Mouse (Mus musculus) gastrocnemius, postnatal 4 days (tissue): Measurements from ENCODE around the gene Cactin. TPM values are rescaled to one million over a fixed set of nuclear protein-coding genes. Genes with fewer than 3 reads are reported as not detected.

Experiments
- DNase-seq, 2 experiments: peaks; one replicate each; pipeline ENCODE4 v3.0.0; 2021 to 2022; ENCODE audit warnings: low spot score in 2 of 2, mixed read lengths in 2 of 2
- total RNA-seq, 2 experiments: library from RNA; stranded (reverse); gene quantifications; 2 replicates each; pipeline ENCODE4 v1.2.3; 2021

Cactin gene
- total RNA-seq, 2 experiments from 2014 or later: 17.8 to 18.3 TPM

DNA sequence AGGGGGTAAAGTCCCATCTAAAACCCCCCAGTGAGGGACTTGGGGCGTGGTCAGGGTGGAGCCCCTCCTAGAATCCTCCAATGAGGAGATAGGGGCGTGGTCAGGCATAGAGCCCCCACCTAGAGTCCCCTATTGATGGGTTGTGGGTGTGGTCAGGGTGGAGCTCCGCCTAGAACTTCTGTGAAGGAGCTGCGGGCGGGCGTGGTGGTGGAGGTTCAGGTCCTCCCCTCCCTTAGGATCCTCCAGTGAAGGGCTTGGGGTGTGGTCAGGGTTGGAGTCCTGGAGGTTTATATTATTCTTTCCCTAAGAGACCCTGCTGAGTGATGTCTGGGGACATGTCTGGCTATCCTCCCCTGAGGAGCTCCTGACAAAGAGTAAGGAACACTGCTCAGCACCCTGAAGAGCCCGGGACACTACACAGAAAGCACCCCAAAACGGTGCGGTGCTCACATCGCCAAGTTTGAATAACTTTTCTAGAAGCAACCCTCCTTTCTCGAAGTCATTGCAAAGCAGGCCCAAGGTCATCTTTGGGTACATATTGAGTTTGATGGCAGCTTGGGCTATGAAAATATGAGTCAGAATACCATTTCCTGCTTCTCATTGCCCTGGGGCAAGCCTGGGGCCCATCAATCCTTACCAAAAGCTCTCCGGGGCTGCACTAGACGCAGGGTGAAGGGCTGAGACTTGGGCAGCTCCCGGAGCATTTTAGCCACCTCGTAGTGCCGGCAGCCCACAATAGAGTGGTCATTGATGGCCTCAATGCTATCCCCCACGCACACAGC, 19.8 kb downstream of the Cactin start:
- no peak for DNase-seq

DNA sequence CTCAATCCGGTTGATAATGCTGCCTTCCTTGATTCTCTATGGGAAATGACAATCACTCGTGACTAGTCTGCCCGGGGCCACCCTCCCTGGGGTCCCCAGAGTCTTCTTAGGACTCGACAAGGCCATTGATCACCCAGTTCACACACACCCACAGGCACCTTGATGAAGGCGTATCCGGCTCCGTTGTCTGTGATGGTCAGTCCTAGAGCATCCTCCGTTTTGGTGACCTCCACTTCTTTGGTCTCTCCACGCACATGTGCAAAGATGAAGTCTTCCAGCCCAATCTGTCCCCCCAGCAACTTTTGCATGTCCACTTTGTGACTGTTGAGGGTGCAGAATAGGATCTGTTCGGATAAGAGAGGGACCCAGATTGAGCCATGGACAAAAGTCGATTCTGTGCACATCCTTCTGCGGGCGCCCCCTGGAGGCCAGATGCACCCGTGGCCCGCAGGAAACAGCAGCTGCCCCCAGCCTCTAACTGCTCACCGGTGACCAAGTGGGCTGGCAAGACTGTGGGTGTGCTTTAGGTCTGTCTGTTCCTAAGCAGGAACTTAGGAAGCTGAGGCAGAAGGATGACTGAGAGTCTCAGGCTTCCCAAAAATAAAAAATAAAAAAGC, 20.5 kb downstream of the Cactin start:
- DNase-seq: peak in 1 of 2 experiments; percentile 75

DNA sequence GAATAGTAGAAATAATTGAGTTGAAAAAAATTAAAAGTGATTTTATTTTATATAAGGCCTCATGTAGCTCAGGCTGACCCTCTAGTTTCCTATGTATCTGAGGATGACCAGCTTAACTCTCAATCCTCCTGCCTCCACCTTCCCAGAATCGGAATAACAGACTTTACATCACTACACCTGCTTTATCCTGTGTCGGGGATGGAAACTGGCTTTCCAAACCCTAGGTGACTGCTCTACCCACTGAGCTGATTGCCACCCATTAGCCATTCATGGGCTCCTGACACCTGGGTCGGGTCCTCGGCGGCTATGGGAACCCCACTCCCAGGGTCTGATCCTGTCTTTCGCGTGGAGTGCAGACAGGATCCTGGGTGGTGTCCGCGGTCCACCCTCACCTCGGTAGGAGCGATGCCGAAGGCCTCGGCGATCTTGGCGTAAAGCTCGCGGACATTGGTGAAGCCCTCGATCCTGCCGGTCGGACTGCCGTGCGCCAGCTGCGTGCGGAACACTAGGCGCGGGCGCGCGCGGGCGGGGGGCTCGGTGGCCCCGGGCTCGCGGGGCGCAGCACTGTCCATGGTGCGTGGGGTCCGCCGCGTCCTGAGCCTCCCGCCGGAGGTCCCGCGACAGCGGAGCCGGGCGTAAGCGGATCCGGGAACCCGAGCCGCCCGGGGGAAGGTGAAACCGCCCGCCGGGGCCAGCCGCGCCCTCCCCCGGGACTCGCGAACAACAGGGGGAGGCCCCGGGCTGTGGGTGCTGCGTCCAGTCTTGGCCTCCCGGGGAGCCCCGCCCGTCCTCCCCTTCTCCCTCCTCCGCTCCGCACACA, 22.0 kb downstream of the Cactin start, which contains the start of gene Gipc3:
Gene Gipc3 (minus strand): TSS at position 581 of the 820 bp plus-strand sequence.
- no peak for DNase-seq

DNA sequence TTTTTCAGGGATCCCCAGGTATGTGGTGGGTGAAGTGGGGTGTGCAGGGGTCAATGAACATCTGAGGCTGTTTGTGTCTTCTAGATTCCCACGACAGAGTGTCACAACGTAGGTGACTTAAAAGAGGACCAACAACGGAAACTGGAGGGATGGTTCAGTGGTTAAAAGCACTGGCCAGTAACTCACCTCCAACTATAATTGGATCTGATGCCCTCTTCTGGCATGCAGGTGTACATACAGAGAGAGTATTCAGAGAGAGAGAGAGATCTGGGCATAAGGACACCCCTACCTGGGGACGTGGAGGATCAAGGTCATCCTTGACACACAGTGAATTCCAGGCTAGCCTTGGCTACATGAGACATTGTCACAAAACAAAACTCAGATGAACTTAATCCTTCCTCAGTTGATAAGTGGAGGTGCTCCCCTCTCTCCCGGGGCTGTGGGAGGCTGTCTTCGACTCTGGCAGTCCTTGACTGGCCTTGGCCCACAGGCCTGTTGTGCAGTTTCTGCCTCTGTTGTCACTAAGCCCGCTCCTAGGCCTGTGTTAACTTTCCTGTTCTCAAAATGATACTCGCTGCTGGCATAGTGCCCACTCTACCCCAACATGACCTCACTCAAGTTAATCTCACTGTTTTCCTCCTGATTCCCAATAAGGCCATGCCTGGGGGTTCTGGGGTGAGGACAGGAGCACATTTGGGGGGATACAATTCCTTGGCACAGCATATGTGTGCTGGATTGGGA, 23.7 kb downstream of the Cactin start:
- no peak for DNase-seq

DNA sequence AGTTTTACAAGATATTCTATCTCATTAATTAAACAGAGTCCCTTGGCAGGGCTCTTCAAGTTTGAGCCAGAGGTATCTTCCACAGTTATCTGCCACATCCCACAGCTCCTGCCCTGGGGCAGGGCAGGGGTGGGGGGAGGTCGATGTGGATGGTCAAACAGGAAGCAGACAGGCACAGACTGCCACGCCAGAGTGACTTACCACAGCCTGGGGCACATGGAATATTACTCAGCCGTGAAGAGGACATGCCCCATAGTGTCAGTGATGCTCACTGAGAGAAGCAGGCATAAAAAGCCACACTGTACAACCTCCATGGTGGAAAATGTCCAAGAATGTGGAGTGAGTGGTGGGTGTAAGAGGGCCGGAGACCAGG, 24.2 kb downstream of the Cactin start:
- DNase-seq: no peak

DNA sequence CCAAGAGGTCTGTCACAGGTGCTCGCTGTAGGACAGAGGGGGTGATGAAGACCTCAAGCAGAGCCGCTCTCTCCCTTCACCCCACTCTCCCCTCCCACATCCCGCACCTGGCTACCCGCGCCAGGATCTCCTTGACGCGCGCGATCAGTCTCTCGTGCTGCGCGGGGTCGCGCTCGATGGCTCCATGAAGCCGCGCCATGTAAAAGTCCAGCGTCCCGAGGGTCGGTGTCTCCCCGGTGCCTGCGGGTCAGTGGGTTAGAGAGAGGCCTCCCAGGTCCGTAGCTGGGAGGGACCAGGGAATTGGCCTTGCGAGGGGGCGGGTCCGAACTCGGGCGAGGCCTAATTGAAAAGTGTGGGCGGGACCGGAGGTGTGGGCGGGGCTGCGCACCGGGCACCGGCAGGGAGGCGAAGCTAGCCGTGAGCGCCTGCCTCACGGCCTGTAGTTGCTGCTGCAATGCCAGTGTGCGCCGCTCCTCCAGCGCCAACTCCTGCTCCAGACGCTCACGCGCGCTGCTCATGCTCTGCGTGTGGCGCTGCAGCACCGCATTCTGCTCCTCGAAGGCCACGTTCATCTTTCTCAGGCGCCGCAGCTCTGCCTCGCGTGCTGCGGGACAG, 25.7 kb downstream of the Cactin start:
- DNase-seq: no peak

DNA sequence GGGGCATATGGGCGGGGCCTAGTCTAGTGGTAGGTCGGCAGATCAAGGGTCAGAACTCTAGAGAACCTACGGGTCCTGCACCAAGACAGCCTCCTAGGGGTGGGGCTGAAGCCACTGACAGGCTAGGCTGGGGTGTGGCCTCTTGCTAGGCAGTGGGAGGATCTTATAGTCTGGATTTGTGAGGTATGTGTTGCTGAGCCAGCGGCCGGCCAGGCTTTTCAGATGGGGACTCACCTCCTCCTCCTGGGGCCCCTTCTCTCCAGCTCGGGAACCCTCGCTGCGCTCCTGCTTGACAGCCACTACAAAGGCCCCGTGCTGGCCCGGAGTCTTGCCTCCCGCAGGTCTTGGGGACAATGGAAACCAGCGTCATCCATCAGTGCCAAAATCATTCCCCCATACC, 28.2 kb downstream of the Cactin start:
- no peak for DNase-seq

DNA sequence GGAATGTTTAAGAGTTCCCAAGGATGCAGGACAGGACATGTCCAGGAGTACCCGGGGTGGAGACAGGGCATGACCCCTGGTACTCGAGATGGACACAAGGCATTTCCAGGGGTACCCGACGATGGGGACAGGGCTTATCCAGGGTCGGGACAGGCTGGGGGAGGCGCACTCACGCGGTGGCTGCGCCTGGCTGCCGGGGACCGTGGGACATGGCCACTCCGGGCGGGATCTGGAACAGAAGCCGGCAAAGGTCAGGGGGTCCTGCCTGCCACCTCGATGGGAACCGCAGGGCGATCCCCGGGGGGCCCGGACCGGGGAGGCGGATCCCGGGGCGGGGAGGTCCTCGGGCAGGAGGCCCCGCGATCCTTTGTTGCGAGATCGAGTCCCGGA, 29.1 kb downstream of the Cactin start:
- no peak for DNase-seq

DNA sequence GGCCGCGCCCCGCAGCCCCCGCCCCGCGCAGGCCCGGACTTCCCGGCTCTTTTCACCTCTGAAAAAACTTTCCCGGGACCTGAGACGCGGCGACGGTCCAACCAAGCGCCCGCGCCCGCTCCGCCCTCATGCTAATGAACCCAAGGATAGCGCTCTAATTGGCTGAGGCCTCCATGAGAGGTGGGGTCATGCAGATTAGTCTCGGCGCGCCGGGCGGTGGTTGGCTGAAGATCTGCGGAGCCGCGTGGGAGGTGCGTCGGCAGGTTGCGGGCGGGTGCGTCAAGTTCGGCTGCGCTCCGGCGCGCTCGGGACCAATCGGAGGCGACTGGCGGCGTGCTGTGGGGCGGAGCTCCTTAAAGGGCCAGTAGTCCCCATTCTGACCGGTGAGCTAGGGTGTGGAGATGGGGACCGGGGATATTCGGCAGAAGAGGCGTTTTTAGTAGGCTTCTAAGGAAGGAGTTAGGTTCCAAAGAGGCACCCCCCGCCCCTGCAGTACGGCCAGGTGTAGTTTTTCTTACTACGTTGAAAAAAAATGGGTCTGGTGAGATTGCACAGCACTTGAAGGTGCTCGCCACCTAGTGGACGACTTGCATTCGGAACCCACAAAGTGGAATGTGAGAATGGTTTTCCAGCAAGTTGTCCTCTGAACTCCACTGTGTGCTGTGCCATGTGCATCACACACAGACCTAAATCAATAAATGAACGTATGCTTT, 29.6 kb downstream of the Cactin start, which contains the start of gene Hmg20b:
Gene Hmg20b (minus strand): TSS at position 130 of the 713 bp plus-strand sequence.
- peak; percentile 98 to 99 for DNase-seq

DNA sequence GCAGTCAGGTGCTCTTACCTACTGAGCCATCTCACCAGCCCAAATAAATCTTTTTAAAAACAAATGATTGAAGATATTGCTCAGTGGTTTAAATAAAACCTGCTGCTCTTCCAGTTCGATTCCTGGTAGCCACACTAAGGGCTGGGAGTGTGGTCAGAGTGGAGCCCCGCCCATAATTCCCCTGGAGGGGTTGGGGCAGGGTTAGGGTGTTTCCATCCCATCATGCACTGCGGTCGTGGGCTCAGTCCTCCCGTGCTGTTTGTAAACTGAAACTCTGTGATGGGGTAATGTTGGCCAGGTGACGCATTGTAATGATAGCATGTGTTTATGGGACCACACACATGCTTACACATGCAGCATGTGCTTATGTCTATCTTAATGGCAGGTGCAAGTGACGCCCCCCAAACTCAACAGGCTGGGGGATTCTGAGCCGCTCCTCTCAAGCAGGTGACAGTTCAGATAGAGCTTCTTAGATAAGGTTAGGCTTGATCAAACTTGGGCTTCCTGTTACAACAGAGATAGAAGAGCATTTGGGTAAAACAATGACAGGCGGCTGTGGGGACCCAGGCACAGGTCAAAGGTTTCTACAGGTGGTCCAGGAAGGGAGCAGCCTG, 30.9 kb downstream of the Cactin start:
- no peak for DNase-seq

DNA sequence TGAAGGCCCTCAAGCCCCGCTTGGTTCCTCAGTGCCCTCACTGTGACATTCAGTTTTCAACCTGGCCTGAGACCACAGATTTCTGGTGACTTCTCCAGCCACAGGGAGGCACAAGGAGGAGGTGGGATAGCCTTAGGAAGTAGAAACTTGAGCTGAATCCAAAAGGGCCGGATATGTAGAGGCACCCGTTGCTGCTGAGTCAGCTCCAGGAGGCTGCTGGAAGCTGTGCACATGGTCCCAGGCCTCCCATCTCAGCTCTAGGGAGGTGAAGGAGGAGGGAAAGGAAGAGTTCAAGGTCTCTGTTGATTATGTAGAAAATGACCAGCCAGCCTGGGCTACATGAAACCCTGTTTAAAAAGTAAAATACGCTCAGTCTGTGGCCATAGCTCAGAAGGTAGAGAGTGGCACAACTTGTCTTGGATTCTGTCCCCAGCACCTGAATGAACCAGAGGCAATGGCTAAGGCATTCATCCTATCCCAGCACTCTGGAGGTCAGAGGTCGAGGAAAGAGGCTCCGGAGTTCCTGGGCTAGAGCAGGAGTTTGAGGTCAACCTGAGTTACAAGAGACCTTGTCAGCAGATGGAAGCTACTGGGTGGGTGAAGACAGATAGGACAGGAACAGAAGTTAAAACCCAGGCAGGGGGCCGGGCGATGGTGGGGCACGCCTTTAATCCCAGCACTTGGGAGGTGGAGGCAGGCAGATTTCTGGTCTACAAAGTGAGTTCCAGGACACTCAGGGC, 34.0 kb downstream of the Cactin start:
- DNase-seq: no peak

DNA sequence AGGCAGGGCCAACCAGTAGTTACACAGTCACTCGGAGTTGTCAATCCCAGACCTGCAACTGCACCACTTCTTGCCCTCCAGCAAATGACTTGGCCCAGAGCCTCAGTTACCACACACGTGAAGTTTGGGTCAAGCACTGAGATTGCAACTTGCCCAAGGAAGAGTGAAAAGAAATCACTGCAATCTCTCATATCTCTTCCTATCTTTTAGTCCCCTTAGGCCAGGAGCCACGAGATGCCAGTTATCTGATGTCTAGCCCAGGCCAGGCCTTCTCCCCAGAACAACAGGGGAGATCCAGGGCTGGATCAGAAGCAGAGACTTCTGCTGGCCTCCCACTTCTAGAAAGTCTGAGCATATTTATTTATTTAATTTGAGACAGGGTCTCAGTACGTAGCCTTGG, 34.6 kb downstream of the Cactin start:
- no peak for DNase-seq

DNA sequence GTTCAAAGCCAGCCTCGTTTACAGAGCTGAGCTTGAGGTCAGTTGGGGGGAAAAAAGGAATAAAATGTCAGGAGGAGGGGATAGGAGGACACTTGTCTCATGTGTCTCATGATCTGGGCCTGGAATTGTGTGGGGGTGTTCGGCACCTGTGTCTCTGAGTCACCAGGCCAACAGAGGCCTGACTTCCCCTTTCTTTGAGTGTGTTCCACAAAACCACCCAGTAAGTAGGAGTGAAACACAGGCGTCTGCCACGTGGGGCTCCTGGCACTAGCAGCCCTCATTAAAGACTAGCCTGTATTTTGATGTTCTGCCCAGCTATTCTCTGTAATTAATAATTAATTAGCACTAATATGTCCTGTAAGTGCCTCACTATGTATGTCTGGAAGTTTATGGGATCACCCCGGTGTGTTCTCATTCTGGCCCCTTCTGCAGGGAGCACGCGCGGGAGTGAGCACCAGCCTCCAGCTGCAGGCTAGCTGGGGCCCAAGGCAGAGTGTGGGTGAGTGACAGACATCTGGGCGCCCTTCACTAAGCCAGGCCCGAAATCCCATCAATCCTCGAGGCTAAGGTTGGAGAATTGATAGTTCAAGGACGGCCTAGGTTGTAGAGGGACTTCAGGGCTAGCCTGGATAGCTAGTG, 35.6 kb downstream of the Cactin start:
- no peak for DNase-seq

DNA sequence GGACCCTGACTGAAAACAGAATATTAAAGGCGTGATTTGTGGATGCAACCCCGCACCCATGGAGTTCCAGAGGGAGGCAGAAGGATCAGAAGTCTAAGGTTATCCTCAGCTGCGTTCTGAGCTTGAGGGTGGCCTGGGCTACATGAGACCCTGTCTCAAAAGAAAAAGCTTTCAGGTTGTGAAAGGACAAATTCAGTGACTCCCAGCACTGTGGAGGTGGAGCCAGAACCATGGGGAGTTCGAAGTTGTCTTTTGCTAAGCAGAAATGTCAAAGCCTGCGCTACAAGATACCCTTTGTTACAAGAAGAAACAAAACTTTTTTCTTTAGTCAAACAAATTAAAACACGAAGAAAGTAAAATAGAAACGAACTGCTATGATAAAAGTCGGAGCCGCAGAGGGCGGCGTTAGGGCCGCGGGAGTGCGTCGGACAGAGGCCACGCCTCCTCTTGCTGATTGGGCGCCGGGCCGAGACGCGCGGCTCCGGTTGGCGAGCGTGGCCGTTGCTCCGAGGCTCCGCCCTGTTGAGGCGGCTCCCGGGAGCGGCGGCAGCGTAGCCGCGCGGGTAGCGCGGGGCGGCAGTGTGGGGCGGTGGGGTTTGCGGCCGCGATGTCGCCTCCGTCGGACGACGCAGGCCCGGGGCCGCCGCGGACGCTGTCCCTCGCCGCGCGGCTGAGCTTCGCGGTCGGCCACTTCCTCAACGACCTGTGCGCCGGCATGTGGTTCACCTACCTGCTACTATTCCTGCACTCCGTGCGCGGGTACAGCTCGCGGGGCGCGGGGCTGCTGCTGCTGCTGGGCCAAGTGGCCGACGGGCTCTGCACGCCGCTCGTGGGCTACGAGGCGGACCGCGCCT, 36.3 kb downstream of the Cactin start, which contains the start of gene Mfsd12:
Gene Mfsd12 (plus strand): TSS at position 501 of the 854 bp plus-strand sequence.
- DNase-seq: peak; percentile 90 to 94

DNA sequence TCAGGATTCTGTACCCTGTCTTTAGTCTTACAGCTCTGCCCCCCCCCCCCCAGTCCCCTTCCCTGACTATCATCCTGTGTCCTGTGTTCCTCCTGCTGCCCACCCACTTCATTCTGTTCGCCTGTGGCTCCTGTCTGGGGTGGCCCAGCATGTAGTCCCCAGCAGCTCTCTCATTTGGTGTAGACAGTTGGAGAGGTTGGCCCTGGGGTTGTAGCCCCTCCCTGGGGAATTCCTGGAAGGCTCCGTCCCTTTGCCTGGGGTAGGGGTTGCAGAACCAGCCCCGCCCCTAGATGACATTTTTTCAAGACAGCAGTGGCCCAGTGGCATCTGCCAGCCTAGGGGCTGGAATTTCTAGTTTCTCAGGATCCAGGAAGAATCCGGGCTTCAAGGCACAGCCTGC, 37.3 kb downstream of the Cactin start:
- DNase-seq: no peak

DNA sequence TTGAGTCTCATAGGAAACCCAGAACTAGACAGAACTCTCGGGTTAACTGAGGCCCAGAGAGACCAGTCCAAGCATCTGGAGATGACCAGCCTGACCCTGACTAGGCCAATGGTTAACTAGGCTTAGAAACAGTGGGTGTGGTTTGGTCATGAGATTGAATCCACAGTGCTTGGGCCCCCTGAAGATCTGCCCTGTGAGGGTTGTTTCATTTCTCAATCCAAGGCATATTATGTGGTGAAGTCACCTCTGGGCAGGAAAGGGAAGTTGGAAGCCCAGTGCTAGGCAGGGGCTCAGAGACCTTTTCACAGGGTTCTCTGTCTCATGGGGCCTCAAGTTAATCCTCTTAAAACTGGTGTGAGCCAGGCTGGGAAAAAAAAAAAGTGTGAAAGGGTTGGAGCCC, 37.9 kb downstream of the Cactin start:
- DNase-seq: no peak

DNA sequence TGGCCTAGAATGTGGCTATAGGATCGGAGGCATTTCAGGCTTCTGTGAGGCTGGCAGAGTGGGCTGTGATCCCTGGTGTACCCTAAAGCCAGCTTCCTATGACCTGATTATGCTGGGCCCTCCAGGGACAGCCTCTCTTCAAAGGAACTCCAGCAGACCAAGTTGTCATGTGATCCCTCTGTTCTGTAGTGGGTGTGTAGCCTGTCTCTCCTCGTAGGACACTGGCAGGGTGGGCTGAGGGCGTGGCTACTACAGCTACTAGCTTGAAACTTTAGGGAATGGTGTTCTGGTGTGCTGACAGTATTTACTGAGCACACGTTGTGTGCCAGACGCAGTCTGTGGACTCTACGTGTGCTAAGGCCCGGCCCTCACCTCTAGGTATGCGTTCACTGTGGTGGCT, 39.8 kb downstream of the Cactin start:
- DNase-seq: no peak
